Mouse (Mus musculus) limb, embryonic 12.5 days (tissue): ENCODE measurements at regions not wholly inside any gene's neighbourhood (a gene's known extent, or its start where the extent isn't known, plus 50 kb on each side); places are given as distances from the start of the nearest gene placed in this dataset.
A peak's percentile ranks its signal among the peaks of the same experiment; 100 is the strongest.

Experiments
- ATAC-seq: fragments of 200-750 bp; cut with Nextera tagmentation; 2 replicates; pipeline ENCODE4 v1.8.0; 2017; ENCODE audit warnings: low read depth, moderate TSS enrichment; ENCODE audit not compliant: insufficient number of reproducible peaks, insufficient read depth, low FRiP score, low TSS enrichment
- H3K27ac ChIP-seq: fragments of 300-500 bp; sonication (generic); 2 replicates; pipeline ENCODE4 v1.5.1; 2016; ENCODE audit warnings: mild to moderate bottlenecking, moderate library complexity
- H3K27me3 ChIP-seq: fragments of 300-500 bp; sonication (generic); 2 replicates; pipeline ENCODE4 v1.6.1; 2016; ENCODE audit warnings: mild to moderate bottlenecking, moderate library complexity
- H3K36me3 ChIP-seq: fragments of 300-500 bp; sonication (generic); 2 replicates; pipeline ENCODE4 v1.6.1; 2016; ENCODE audit warnings: mild to moderate bottlenecking, moderate library complexity
- H3K4me1 ChIP-seq: fragments of 300-500 bp; sonication (generic); replicated peaks from 2 replicates; pipeline ENCODE4 v1.6.1; 2016
- H3K4me2 ChIP-seq: fragments of 300-500 bp; sonication (generic); 2 replicates; pipeline ENCODE4 v1.6.1; 2016; ENCODE audit warnings: mild to moderate bottlenecking, moderate library complexity
- H3K4me3 ChIP-seq: fragments of 300-500 bp; sonication (generic); replicated peaks from 2 replicates; pipeline ENCODE4 v1.5.1; 2016; ENCODE audit warnings: mild to moderate bottlenecking
- H3K9ac ChIP-seq: fragments of 300-500 bp; sonication (generic); replicated peaks from 2 replicates; pipeline ENCODE4 v1.6.1; 2016; ENCODE audit warnings: mild to moderate bottlenecking, moderate library complexity
- H3K9me3 ChIP-seq: fragments of 300-500 bp; sonication (generic); 2 replicates; pipeline ENCODE4 v1.6.1; 2016; ENCODE audit warnings: mild to moderate bottlenecking, moderate library complexity
- WGBS: fragments of 180-500 bp; shearing (Covaris S2); methylation state at CpG from one replicate; pipeline ENCODE4 v1.1.7; 2016; 5-methylcytosine and 5-hydroxymethylcytosine counted together

- 85% methylated on average over 2 of the region's 2 CpGs for WGBS
- Histone ChIP-seq H3K36me3 (no peaks in the 10 kb centered on the region), H3K9ac (no peak overlapping the region), H3K27me3 (no peaks in the 10 kb centered on the region), H3K4me3 (no peak overlapping the region), H3K4me2 (no peak overlapping the region), H3K9me3 (no peaks in the 10 kb centered on the region), H3K27ac (no peak overlapping the region), H3K4me1 (no peaks in the 10 kb centered on the region)
- ATAC-seq: no peak
These were observed 345.9 kb upstream of the Atp10a start for GRCm38 (mm10) chr7:58310096-58310495.

DNA sequence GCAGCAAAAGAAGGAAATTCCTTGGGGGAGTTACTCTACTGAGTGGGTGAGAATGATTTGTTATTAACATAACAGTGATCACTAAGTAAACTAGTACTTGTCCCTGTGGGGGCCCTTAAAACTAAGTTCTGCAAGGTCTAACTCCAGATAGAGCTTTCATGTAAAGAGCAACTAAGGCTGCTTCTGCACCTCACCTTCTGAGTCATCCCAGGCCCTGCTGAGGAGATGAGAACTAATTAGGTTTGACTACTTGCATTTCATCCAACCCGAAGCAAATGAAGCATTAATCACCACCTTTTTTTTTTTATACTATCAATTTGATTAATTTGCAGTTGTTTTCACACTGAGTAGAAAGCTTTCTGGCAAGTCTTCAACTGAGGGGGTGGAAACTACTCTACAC, 333.6 kb upstream of the Atp10a start:
- ATAC-seq: no peak
- 53% methylated on average over 1 of the region's 1 CpGs for WGBS

GRCm38 (mm10) chr7:58367384-58367783, 288.6 kb upstream of the Atp10a start:
- Histone ChIP-seq H3K27ac (no peak overlapping the region), H3K36me3 (no peaks in the 10 kb centered on the region), H3K27me3 (no peaks in the 10 kb centered on the region), H3K9ac (no peak overlapping the region), H3K4me1 (no peaks in the 10 kb centered on the region), H3K9me3 (no peaks in the 10 kb centered on the region), H3K4me3 (no peak overlapping the region), H3K4me2 (no peak overlapping the region)
- 85% methylated on average over 1 of the region's 1 CpGs for WGBS
- no peak for ATAC-seq

More for the DNA sequence above, 333.6 kb upstream of the Atp10a start:
- H3K27ac ChIP-seq: no peak overlapping the region
- H3K36me3 ChIP-seq: no peaks in the 10 kb centered on the region
- no peaks in the 10 kb centered on the region for H3K4me1 ChIP-seq
- H3K9me3 ChIP-seq: no peaks in the 10 kb centered on the region
- H3K4me2 ChIP-seq: no peak overlapping the region
- no peaks in the 10 kb centered on the region for H3K27me3 ChIP-seq
- H3K9ac ChIP-seq: no peak overlapping the region
- no peak overlapping the region for H3K4me3 ChIP-seq

GRCm38 (mm10) chr7:58383401-58383800, 272.6 kb upstream of the Atp10a start:
- 56% methylated on average over 1 of the region's 1 CpGs for WGBS
- ATAC-seq: no peak
- Histone ChIP-seq H3K4me3 (no peak overlapping the region), H3K9me3 (no peaks in the 10 kb centered on the region), H3K4me1 (no peaks in the 10 kb centered on the region), H3K27me3 (no peaks in the 10 kb centered on the region), H3K9ac (no peak overlapping the region), H3K4me2 (no peak overlapping the region), H3K36me3 (no peaks in the 10 kb centered on the region), H3K27ac (no peak overlapping the region)

DNA sequence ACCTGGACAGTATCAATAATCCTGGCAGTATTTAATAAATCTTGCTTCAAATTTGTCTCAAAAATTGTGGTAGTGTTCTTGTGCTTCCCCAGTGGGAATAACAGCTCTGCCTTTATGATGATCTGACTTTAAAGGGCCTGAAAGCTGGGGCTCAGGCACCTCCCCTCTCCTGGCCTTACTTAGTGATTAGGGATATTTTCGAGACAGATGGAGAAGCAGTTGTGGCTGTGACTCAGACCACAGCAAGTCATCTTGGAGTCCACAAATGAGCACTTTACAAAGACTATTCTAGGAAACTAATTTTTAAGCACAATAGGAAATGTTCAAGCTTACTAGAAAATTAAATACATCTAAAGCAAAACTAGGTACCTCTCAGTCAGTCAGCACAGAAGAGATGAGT, 267.6 kb upstream of the Atp10a start:
- Histone ChIP-seq H3K9me3 (no peaks in the 10 kb centered on the region), H3K4me1 (no peaks in the 10 kb centered on the region), H3K4me3 (no peak overlapping the region), H3K27me3 (no peaks in the 10 kb centered on the region), H3K9ac (no peak overlapping the region), H3K4me2 (no peak overlapping the region), H3K27ac (no peak overlapping the region), H3K36me3 (no peaks in the 10 kb centered on the region)
- no peak for ATAC-seq
- 76% methylated on average over 1 of the region's 1 CpGs for WGBS

DNA sequence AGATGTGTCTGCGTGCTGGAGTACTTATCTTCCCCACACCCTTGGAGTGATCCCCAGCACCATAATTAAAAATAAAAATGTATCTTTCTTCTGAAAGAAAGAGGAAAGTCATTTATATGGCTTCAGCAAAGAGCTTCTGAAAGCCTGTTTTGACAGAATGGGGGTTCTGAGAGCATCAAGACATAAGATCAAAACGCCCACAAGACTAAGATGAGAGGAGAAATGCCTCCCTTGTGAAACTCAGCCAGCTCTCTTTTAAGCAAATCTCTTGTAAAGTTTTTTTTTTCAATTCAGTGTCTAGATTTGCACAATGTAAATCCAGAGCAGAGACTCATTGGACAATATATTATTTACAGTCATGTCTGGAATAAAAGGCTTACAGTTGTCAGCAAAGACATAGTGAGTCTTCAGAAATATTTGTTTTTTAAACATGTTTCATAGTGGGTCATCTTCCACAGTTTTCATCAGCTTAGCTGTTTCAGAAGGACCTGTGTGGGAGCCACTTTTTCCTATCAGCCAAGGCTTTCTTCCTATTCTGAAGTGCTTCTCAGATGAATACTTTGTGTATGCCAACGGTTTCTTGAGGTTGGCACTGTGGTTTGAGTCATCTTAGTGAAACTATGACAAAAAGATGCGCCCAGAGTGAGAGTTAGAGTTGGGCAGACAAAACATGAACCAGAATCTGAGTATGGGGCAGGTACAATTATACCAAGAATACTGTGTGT, 263.4 kb upstream of the Atp10a start:
- Histone ChIP-seq H3K36me3 (no peaks in the 10 kb centered on the region), H3K4me3 (no peak overlapping the region), H3K27me3 (no peaks in the 10 kb centered on the region), H3K4me2 (no peak overlapping the region), H3K27ac (no peak overlapping the region), H3K4me1 (no peaks in the 10 kb centered on the region), H3K9me3 (no peaks in the 10 kb centered on the region), H3K9ac (no peak overlapping the region)
- WGBS: 83% methylated on average over 4 of the region's 4 CpGs
- ATAC-seq: no peak

GRCm38 (mm10) chr7:58397992-58398391, 258.0 kb upstream of the Atp10a start:
- H3K36me3 ChIP-seq: no peaks in the 10 kb centered on the region
- WGBS: 26% methylated on average over 6 of the region's 6 CpGs
- peak overlapping the region; percentile 55 for H3K4me2 ChIP-seq
- peak overlapping the region; percentile 91; the same call in 1 of the 2 replicates for H3K27ac ChIP-seq
- H3K27me3 ChIP-seq: no peaks in the 10 kb centered on the region
- no peak for ATAC-seq
- H3K9me3 ChIP-seq: no peaks in the 10 kb centered on the region
- H3K9ac ChIP-seq: peak overlapping the region; percentile 52; the same call in 1 of the 2 replicates
- peak overlapping the region; percentile 48 for H3K4me3 ChIP-seq
- H3K4me1 ChIP-seq: peaks cover 6% of the 10 kb centered on the region; the same call in 1 of the 2 replicates

DNA sequence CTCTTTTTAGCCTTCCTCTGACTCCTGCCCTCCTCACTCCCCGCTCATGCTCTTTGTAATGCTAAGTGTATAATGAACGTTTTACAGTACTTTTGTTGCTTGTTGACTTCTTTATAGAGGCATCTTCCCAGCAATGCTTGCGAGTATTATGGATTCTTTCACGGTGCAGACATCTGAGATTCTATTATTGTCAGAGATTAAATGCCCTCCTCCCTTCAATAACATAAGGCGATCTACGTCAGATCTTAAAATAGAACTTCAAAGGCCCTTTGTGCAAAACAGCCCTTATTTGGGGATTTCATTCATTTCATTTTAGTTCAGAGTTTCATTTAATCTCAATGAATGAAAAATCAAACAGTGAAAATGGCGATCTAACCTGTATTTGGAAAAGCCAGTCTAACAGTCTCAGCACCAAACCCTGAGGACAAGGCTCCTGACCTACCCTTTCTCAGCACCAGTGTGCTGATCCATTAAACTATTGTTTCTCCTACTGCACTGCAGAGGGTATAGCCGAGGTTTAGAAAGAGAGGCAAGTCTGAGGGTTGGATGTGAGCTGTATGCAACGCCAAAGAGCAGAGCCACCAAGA, 257.3 kb upstream of the Atp10a start:
- peaks cover 6% of the 10 kb centered on the region; the same call in 1 of the 2 replicates for H3K4me1 ChIP-seq
- peak overlapping the region; percentile 55 for H3K4me2 ChIP-seq
- H3K4me3 ChIP-seq: peak overlapping the region; percentile 48
- H3K9me3 ChIP-seq: no peaks in the 10 kb centered on the region
- 2% methylated on average over 9 of the region's 9 CpGs for WGBS
- H3K9ac ChIP-seq: peak overlapping the region; percentile 52
- H3K27me3 ChIP-seq: no peaks in the 10 kb centered on the region
- peak overlapping the region; percentile 91 for H3K27ac ChIP-seq
- ATAC-seq: peak; percentile 3
- no peaks in the 10 kb centered on the region for H3K36me3 ChIP-seq

- no peaks in the 10 kb centered on the region for H3K9me3 ChIP-seq
- peak overlapping the region; percentile 91 for H3K27ac ChIP-seq
- no peaks in the 10 kb centered on the region for H3K27me3 ChIP-seq
- peak; percentile 99 for ATAC-seq
- H3K4me2 ChIP-seq: peak overlapping the region; percentile 55
- H3K36me3 ChIP-seq: no peaks in the 10 kb centered on the region
- WGBS: under 1% methylated on average over 21 of the region's 21 CpGs
- peak overlapping the region; percentile 52 for H3K9ac ChIP-seq
- peaks cover 6% of the 10 kb centered on the region; the same call in 1 of the 2 replicates for H3K4me1 ChIP-seq
- H3K4me3 ChIP-seq: peak overlapping the region; percentile 48
These were observed 256.8 kb upstream of the Atp10a start for GRCm38 (mm10) chr7:58399145-58399604.

DNA sequence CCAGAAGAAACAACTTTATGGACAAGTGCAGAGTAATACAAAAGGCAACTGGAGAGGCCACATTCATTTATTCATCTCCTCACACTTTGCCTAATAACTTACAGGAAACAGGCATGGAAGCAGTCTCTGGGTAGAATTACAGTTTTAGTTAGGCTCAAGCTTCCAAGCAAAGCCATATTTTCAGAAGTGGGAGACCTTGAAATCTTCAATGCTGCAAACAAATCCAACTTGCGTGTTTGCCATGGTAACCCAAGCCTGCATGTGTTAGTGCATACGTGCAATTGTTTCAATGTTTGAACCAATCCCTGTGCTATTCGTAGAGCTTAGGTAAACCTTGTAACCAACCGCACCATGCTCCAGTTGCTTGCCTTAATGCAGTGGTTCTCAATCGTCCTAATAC, 256.3 kb upstream of the Atp10a start:
- H3K4me2 ChIP-seq: peak overlapping the region; percentile 55
- H3K27ac ChIP-seq: peak overlapping the region; percentile 50; the same call in 1 of the 2 replicates
- ATAC-seq: no peak
- peaks cover 6% of the 10 kb centered on the region; the same call in 1 of the 2 replicates for H3K4me1 ChIP-seq
- no peak overlapping the region; the same call in 1 of the 2 replicates for H3K9ac ChIP-seq
- H3K4me3 ChIP-seq: peak overlapping the region; percentile 48
- 56% methylated on average over 5 of the region's 5 CpGs for WGBS
- no peaks in the 10 kb centered on the region for H3K9me3 ChIP-seq
- H3K27me3 ChIP-seq: no peaks in the 10 kb centered on the region
- no peaks in the 10 kb centered on the region for H3K36me3 ChIP-seq

GRCm38 (mm10) chr7:58400594-58400993, 255.4 kb upstream of the Atp10a start:
- H3K9ac ChIP-seq: no peak overlapping the region
- peaks cover 6% of the 10 kb centered on the region; the same call in 1 of the 2 replicates for H3K4me1 ChIP-seq
- H3K4me3 ChIP-seq: no peak overlapping the region
- no peaks in the 10 kb centered on the region for H3K27me3 ChIP-seq
- no peak for ATAC-seq
- no peaks in the 10 kb centered on the region for H3K9me3 ChIP-seq
- H3K4me2 ChIP-seq: no peak overlapping the region
- H3K27ac ChIP-seq: no peak overlapping the region
- WGBS: 83% methylated on average over 1 of the region's 1 CpGs
- H3K36me3 ChIP-seq: no peaks in the 10 kb centered on the region
